Mouse (Mus musculus): ENCODE measurements at regions not wholly inside any gene's neighbourhood (a gene's known extent, or its start where the extent isn't known, plus 50 kb on each side); places are given as distances from the start of the nearest gene placed in this dataset.
A peak's percentile ranks its signal among the peaks of the same experiment; 100 is the strongest.

DNA sequence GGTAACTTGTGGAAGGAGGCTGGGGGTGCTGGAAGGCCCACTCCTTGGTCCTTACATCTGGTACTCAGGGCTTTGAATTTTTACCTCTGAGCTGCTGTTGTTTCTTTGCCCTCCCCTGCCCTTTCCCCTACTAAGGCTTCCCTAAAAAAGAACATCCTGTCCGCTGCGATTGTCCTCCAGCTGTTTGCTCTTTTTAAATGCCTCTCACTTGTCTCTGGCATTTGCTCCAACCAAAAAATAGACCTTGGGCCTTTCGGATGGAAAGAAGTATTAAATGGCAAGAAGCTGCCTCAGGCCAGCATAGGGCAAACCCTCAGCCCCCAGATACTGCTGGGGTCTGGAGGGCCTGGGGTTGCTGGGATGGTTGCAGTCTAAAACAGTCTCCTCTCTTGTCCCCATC, 59.1 kb upstream of the Hes1 start:
- no peaks in the 10 kb centered on the region; the same call in 1 of the 2 replicates for H3K9me3 ChIP-seq (ENCODE audit: control insufficient read depth, low read depth, low read length)
- no peaks in the 10 kb centered on the region for H3K27me3 ChIP-seq (ENCODE audit: control insufficient read depth, insufficient read depth, low read length)
- no peak overlapping the region for H3K9ac ChIP-seq (replicated peaks; ENCODE audit: low read depth, low read length)
- ATAC-seq (ENCODE audit: insufficient number of reproducible peaks, insufficient read depth, low FRiP score, low read depth), result no peak
- H3K27ac ChIP-seq (ENCODE audit: low read length), result no peak overlapping the region
- no peaks in the 10 kb centered on the region for H3K36me3 ChIP-seq (ENCODE audit: control insufficient read depth, insufficient read depth, low read length)
- H3K4me2 ChIP-seq (replicated peaks; ENCODE audit: low read depth, low read length), result no peak overlapping the region
- peaks cover 21% of the 10 kb centered on the region for H3K4me1 ChIP-seq (ENCODE audit: control insufficient read depth, insufficient read depth, low read length)
- H3K4me3 ChIP-seq (ENCODE audit: low read depth, low read length), result no peak overlapping the region
- WGBS, result 61% methylated on average over 3 of the region's 3 CpGs

- Histone ChIP-seq H3K4me1 (ENCODE audit: control insufficient read depth, insufficient read depth, low read length) (peaks cover 22% of the 10 kb centered on the region), H3K9ac (replicated peaks; ENCODE audit: low read depth, low read length) (no peak overlapping the region), H3K9me3 (ENCODE audit: control insufficient read depth, low read depth, low read length) (no peaks in the 10 kb centered on the region), H3K4me2 (replicated peaks; ENCODE audit: low read depth, low read length) (no peak overlapping the region), H3K27me3 (ENCODE audit: control insufficient read depth, insufficient read depth, low read length) (no peaks in the 10 kb centered on the region), H3K36me3 (ENCODE audit: control insufficient read depth, insufficient read depth, low read length) (no peaks in the 10 kb centered on the region), H3K4me3 (ENCODE audit: low read depth, low read length) (no peak overlapping the region), H3K27ac (ENCODE audit: low read length) (no peak overlapping the region)
- ATAC-seq (ENCODE audit: insufficient number of reproducible peaks, insufficient read depth, low FRiP score, low read depth), result no peak
- whole genome bisulfite sequencing, result 55% methylated on average over 4 of the region's 4 CpGs
These were observed 57.4 kb upstream of the Hes1 start for GRCm38 (mm10) chr16:30006826-30007225.

- ATAC-seq (ENCODE audit: insufficient number of reproducible peaks, insufficient read depth, low FRiP score, low read depth), result peak; percentile 87
- H3K4me2 ChIP-seq (replicated peaks; ENCODE audit: low read depth, low read length), result peak overlapping the region; percentile 80
- peaks cover 28% of the 10 kb centered on the region for H3K4me1 ChIP-seq (ENCODE audit: control insufficient read depth, insufficient read depth, low read length)
- no peaks in the 10 kb centered on the region for H3K9me3 ChIP-seq (ENCODE audit: control insufficient read depth, low read depth, low read length)
- WGBS, result 2% methylated on average over 49 of the region's 62 CpGs
- peak overlapping the region; percentile 93 for H3K27ac ChIP-seq (ENCODE audit: low read length)
- peak overlapping the region; percentile 37 for H3K4me3 ChIP-seq (ENCODE audit: low read depth, low read length)
- H3K9ac ChIP-seq (replicated peaks; ENCODE audit: low read depth, low read length), result peak overlapping the region; percentile 31; the same call in 1 of the 2 replicates
- H3K36me3 ChIP-seq (ENCODE audit: control insufficient read depth, insufficient read depth, low read length), result no peaks in the 10 kb centered on the region
- no peaks in the 10 kb centered on the region for H3K27me3 ChIP-seq (ENCODE audit: control insufficient read depth, insufficient read depth, low read length)
These were observed 55.5 kb upstream of the Hes1 start for GRCm38 (mm10) chr16:30008451-30009357.

- Histone ChIP-seq H3K4me1 (ENCODE audit: control insufficient read depth, insufficient read depth, low read length) (peaks cover 28% of the 10 kb centered on the region), H3K27ac (ENCODE audit: low read length) (peak overlapping the region; percentile 93), H3K9ac (replicated peaks; ENCODE audit: low read depth, low read length) (no peak overlapping the region), H3K4me2 (replicated peaks; ENCODE audit: low read depth, low read length) (peak overlapping the region; percentile 80), H3K36me3 (ENCODE audit: control insufficient read depth, insufficient read depth, low read length) (no peaks in the 10 kb centered on the region), H3K9me3 (ENCODE audit: control insufficient read depth, low read depth, low read length) (no peaks in the 10 kb centered on the region), H3K27me3 (ENCODE audit: control insufficient read depth, insufficient read depth, low read length) (no peaks in the 10 kb centered on the region), H3K4me3 (ENCODE audit: low read depth, low read length) (peak overlapping the region; percentile 37)
- ATAC-seq (ENCODE audit: insufficient number of reproducible peaks, insufficient read depth, low FRiP score, low read depth), result peak; percentile 50; the same call in 1 of the 2 replicates
- 13% methylated on average over 17 of the region's 17 CpGs for WGBS
These were observed 54.5 kb upstream of the Hes1 start for GRCm38 (mm10) chr16:30009521-30010186.

DNA sequence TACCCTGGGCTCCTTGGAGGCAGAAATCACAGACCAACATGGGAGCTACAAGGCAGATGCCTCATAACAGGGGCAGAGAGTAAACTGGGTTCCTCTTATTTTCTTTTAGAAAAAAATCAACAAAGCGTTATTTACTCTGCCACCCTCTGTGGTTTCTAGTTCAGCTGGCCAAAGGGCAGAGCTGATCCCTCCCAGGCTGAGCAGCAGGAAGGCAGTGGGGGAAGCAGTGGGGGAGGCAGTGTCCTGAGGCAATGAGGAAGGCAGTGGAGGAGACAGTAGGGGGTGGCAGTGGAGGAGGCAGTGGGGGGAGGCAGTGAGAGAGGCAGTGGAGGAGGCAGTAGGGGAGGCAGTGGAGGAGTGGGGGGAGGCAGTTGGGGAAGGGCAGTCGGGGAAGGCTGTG, 51.1 kb upstream of the Hes1 start:
- no peak overlapping the region for H3K27ac ChIP-seq (ENCODE audit: low read length)
- H3K36me3 ChIP-seq (ENCODE audit: control insufficient read depth, insufficient read depth, low read length), result no peaks in the 10 kb centered on the region
- no peak for ATAC-seq (ENCODE audit: insufficient number of reproducible peaks, insufficient read depth, low FRiP score, low read depth)
- WGBS, result 56% methylated on average over 2 of the region's 2 CpGs
- no peak overlapping the region for H3K4me3 ChIP-seq (ENCODE audit: low read depth, low read length)
- no peak overlapping the region for H3K9ac ChIP-seq (replicated peaks; ENCODE audit: low read depth, low read length)
- H3K9me3 ChIP-seq (ENCODE audit: control insufficient read depth, low read depth, low read length), result no peaks in the 10 kb centered on the region
- no peaks in the 10 kb centered on the region for H3K27me3 ChIP-seq (ENCODE audit: control insufficient read depth, insufficient read depth, low read length)
- peaks cover 29% of the 10 kb centered on the region for H3K4me1 ChIP-seq (ENCODE audit: control insufficient read depth, insufficient read depth, low read length)
- H3K4me2 ChIP-seq (replicated peaks; ENCODE audit: low read depth, low read length), result no peak overlapping the region

DNA sequence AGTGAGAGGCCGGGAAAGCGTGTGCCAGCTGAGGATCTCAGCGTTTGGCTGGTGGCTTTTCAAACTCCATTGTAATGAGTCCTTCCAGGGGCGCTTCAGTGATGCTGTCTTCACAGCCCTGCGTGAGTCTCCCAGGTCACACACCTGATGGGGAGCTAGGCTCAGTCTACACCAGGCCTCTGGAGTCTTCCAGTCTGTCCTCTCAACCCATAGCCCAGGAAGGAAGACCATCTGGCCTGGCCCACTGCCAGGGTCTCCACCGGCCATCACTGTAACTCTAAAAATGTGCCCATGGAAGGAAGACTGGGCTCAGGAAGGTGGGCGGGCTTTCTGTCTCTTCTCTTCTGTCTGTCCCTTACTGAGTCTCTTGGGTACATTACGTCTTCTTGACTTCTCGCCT, 50.2 kb upstream of the Hes1 start:
- no peak for ATAC-seq (ENCODE audit: insufficient number of reproducible peaks, insufficient read depth, low FRiP score, low read depth)
- no peak overlapping the region for H3K9ac ChIP-seq (replicated peaks; ENCODE audit: low read depth, low read length)
- WGBS, result 86% methylated on average over 9 of the region's 9 CpGs

More for the DNA sequence above, 50.2 kb upstream of the Hes1 start:
- Histone ChIP-seq H3K36me3 (ENCODE audit: control insufficient read depth, insufficient read depth, low read length) (no peaks in the 10 kb centered on the region), H3K4me3 (ENCODE audit: low read depth, low read length) (no peak overlapping the region), H3K27me3 (ENCODE audit: control insufficient read depth, insufficient read depth, low read length) (no peaks in the 10 kb centered on the region), H3K4me2 (replicated peaks; ENCODE audit: low read depth, low read length) (no peak overlapping the region), H3K9me3 (ENCODE audit: control insufficient read depth, low read depth, low read length) (no peaks in the 10 kb centered on the region), H3K4me1 (ENCODE audit: control insufficient read depth, insufficient read depth, low read length) (peaks cover 23% of the 10 kb centered on the region), H3K27ac (ENCODE audit: low read length) (no peak overlapping the region)

Measured in stomach, embryonic 14.5 days (tissue).